Mouse (Mus musculus): Measurements from ENCODE around the gene Aldh3b2. TPM values are rescaled to one million over a fixed set of nuclear protein-coding genes. Genes with fewer than 3 reads are reported as not detected.
A peak's percentile ranks its signal among the peaks of the same experiment; 100 is the strongest.
"Not testable (repeated sequence)": the region's sequence is repeated elsewhere in the genome, so short reads cannot be mapped to it uniquely, and the experiment has no call there.

The Aldh3b2 gene
- total RNA-seq, 4 experiments from 2014 or later: 0.19 to 0.23 TPM; not detected in 2

- no peak for DNase-seq (ENCODE audit: low spot score)
Observed at GRCm38 (mm10) chr19:3947813-3948212, 24.3 kb upstream of the Aldh3b2 start.

GRCm38 (mm10) chr19:3948546-3948945, 23.6 kb upstream of the Aldh3b2 start:
- no peak for DNase-seq (ENCODE audit: low spot score)

- DNase-seq (ENCODE audit: low spot score): no peak
Observed at GRCm38 (mm10) chr19:3950331-3950730, 21.8 kb upstream of the Aldh3b2 start.

DNA sequence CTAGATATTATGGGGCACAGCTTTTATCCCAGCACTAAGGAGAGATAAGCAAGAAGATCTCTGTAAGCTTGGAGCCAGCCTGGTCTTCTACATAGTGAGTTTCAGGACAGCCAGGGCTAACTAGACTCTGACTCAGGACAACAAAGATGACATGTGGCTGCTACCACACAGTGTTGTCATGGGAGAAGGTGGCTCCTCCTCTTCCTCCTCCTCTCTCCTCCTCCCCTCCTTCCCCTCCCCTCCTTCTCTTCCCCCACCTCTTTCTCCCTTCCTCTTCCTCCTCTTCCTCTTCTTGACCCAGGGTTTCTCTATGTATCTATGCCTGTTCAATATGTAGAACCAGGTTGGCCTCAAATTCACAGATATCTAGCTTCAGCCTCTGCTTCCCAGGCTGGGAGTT, 20.7 kb upstream of the Aldh3b2 start:
- DNase-seq (ENCODE audit: low spot score): no peak

- DNase-seq (ENCODE audit: low spot score): no peak
Observed at GRCm38 (mm10) chr19:3952099-3952498, 20.0 kb upstream of the Aldh3b2 start.

DNA sequence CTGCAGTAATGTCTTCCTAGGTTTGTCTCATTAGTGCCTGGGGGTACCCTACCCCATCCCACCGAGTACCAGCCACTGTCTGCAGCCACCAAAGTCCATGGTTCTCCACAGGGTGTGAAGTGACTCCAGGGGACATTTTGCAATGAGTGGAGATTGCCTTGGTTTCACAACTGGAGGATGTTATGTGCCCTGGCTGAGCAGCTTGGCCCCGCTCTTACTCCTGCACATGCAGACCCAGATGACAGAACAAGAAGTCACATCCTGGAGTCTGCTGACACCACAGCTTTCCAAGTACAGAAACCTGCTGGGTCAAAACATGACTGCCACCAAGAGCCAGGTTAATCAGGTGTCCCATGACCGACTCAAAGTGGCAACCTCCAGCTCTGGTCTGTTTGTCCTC, 17.1 kb upstream of the Aldh3b2 start:
- no peak for DNase-seq (ENCODE audit: low spot score)

- no peak for DNase-seq (ENCODE audit: low spot score)
Observed at GRCm38 (mm10) chr19:3955804-3956203, 16.3 kb upstream of the Aldh3b2 start.

DNA sequence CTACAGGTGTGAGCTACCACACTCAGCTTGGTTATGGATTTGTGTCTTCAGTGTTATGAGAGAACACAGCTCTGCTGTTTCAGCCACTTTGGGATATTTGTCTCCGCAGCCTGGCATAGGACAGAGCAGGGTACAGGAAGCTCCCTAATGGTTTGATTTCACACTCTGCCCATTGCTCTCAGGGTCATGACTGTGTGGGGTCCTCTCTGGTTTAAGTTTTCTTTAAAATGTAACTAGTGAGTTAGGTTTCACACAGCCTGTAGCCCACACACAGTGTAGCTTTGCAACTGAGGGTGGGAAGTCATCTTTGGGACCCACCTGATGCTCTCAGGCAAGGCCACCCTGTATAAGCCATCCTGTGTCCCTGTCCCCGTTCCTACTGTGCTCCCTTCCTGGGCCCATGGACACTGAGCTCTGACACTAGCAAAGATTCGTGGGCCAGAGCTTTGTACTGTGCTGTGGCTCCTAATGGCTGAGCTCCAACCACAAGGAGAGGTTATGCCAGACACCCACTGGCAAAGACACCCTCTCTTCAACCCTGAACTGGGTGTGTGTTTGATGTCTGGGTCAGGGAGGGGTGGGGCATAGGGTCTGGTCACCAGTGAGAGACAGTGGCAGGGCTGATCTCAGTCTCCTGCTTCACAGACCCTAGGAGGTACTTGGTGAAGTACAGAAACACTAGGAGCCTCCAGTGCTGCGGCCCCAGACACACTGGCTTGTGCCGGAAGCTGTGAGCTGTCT, 14.7 kb upstream of the Aldh3b2 start:
- not testable (repeated sequence) for DNase-seq (ENCODE audit: low spot score)

- no peak for DNase-seq (ENCODE audit: low spot score)
Observed at GRCm38 (mm10) chr19:3958470-3958869, 13.7 kb upstream of the Aldh3b2 start, which contains the start of gene Aldh3b3. Gene Aldh3b3, plus strand, starts transcription at chr19:3958645.

DNA sequence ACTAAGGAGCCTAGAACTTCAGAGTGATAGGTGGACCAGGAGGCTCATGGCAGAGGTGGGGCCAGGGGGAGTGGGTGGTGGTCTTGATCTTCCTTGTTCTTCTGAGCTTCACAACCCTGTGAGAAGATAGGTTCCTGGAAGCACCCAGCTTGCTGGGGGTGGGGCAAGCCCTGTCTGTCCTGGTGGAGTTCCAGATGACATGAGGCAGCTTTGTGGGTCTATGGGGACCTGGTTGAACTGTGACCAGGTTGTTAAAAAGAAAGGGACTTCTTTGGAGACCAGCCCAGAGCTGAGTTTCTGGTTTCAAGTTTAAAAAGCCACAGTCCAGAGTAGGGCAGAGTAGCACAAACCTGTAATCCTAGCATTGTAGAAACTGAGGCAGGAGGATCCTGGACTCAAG, 13.1 kb upstream of the Aldh3b2 start:
- no peak for DNase-seq (ENCODE audit: low spot score)

DNA sequence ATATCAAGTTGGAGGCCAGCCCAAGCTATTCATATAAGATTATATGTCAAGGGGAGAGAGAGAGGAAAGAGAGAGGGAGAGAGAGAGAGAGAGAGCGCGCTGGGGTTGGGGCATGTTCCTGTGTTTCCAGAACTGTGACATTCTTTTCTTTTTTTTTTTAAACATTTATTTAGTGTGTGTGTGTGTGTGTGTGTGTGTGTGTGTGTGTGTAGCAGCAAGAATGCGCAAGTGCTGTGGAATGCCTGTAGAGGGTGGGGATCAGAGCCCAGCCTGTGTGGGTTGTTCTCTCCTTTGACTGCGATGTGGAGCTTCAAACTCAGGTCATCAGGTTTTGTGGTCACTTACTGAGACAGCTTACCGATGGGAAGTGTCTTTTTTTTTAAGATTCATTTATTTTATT, 11.9 kb upstream of the Aldh3b2 start:
- no peak for DNase-seq (ENCODE audit: low spot score)

GRCm38 (mm10) chr19:3961805-3962204, 10.3 kb upstream of the Aldh3b2 start:
- not testable (repeated sequence) for DNase-seq (ENCODE audit: low spot score)

- no peak for DNase-seq (ENCODE audit: low spot score)
Observed at GRCm38 (mm10) chr19:3962469-3962868, 9.7 kb upstream of the Aldh3b2 start.

GRCm38 (mm10) chr19:3964030-3964429, 8.1 kb upstream of the Aldh3b2 start:
- no peak for DNase-seq (ENCODE audit: low spot score)

DNA sequence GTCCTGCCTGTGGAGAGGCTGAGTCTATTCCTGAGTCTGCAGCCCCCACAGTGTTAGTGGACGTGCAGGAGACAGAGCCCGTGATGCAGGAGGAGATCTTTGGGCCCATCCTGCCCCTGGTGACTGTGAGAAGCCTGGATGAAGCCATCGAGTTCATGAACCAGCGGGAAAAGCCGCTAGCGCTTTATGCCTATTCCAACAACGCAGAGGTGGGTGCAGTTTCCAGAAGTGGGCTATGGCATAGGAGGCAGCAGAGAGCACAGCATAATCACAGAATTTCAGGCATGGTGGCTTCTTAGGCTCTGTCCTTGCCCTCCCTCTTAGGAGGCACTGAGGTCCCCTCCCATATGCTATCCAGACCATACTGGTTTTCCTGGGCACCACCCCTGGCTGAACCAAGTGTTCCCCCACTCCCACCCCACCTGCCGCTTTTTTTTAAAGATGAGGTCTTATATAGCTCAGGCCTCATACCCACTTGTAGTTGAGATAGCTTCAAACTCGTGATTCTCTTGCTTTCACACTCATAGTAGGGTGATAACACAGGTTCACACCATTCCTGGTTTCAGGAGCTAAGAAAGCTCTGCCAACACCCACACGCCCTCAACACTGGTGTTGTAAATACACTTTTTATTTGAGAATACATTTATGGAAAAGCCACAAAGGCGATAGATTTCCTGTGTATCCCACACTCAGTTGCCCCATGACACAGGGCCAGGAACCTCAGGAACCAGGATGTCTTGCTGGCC, 5.6 kb upstream of the Aldh3b2 start:
- no peak for DNase-seq (ENCODE audit: low spot score)

- DNase-seq (ENCODE audit: low spot score): no peak
Observed at GRCm38 (mm10) chr19:3967258-3967657, 4.9 kb upstream of the Aldh3b2 start.

- DNase-seq (ENCODE audit: low spot score): not testable (repeated sequence)
Observed at GRCm38 (mm10) chr19:3974608-3975007, 2.5 kb downstream of the Aldh3b2 start.

DNA sequence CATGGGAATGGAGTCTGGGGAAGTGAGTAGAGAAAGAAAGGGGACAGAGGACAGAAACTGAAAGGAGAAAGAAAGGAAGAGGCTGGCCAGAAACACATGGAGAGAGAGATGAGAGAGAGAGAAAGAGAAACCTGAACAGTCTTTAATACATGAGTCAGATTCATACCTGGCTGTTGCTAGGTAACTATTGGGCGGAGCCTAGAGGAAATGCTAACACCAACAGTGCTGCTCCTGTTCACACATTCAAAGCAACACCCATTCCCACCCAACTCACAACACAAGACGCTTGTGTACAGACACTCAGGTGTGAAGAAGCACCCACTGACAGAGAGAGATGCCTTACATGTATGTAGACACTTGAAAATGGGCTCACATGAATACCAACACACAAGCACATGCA, 3.7 kb downstream of the Aldh3b2 start:
- no peak for DNase-seq (ENCODE audit: low spot score)

- DNase-seq (ENCODE audit: low spot score): peak; percentile 80
Observed at GRCm38 (mm10) chr19:3980309-3980708, 8.2 kb downstream of the Aldh3b2 start.

GRCm38 (mm10) chr19:3980917-3981316, 8.8 kb downstream of the Aldh3b2 start:
- DNase-seq (ENCODE audit: low spot score): no peak

DNA sequence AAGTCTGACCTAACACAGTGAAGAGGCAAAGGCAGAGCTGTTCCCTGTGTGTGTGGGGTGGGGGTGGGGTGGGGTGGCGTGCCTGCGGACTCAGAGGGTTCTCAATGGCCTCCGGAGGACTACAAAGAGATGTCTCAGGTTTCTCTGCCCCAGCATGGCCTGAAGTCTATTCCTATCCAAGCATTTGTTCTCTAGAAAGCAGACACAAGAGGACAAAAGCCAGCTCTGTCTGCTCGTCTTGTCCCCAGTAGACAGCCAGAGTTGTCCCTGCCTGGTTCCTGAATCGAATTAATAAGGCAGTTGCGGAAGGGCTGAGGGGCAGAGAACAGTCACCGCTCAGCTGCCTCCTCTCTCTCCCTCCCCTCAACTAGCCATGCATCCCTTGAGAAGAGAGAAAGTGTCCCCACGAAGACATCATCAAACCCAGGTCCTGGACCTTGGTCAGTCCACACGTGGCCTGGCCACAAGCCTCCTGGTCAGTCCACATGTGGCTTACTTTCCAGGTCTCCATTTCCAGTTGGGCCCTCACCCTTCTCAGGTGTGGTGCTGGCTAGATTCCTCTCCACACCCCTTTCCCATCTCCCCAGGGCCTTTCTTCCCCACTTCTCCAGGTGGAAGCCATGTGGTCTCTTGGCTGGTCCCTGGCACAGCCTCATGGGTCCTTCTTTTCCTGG, 11.5 kb downstream of the Aldh3b2 start:
- DNase-seq (ENCODE audit: low spot score): no peak

DNA sequence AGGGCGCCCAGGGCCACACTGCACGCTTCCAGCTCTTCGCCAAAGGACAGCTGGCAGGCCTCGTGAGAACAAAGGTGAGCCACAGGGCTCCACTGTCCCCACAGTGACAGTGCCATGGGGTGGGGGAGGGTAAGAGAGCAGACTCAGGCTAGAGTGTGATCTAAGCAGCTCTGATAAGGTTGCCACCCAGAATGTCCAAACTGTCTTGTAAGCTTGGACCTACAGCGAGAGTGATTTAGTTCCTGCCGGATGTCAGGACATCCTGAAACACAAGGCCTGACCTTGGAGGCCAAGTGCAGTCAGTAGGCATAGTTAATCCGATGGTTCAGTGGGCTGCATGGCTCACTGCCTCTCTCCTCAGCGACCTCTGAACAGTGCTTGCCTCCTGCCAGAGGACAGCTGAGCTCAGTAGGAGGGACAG, 13.1 kb downstream of the Aldh3b2 start:
- DNase-seq (ENCODE audit: low spot score): peak; percentile 51

Data from heart, adult 8-10 months (tissue).